Mouse (Mus musculus) embryonic facial prominence, embryonic 12.5 days (tissue): ENCODE results near the gene Zfyve21. TPM values are rescaled to one million over a fixed set of nuclear protein-coding genes. Genes with fewer than 3 reads are reported as not detected.

ENCODE experiments used
- ATAC-seq: fragments of 200-750 bp; cut with Nextera tagmentation; 2 replicates; pipeline ENCODE4 v1.8.0; 2017; ENCODE audit not compliant: insufficient number of reproducible peaks, insufficient read depth, low FRiP score, low TSS enrichment
- H3K27ac ChIP-seq: fragments of 300-500 bp; sonication (generic); 2 replicates; pipeline ENCODE4 v1.5.1; 2016; ENCODE audit warnings: mild to moderate bottlenecking
- H3K27me3 ChIP-seq: fragments of 300-500 bp; sonication (generic); 2 replicates; pipeline ENCODE4 v1.6.1; 2016; ENCODE audit warnings: mild to moderate bottlenecking, moderate library complexity
- H3K36me3 ChIP-seq: fragments of 300-500 bp; sonication (generic); 2 replicates; pipeline ENCODE4 v1.6.1; 2016; ENCODE audit warnings: mild to moderate bottlenecking
- H3K4me1 ChIP-seq: fragments of 300-500 bp; sonication (generic); 2 replicates; pipeline ENCODE4 v1.6.1; 2016
- H3K4me2 ChIP-seq: fragments of 300-500 bp; sonication (generic); replicated peaks from 2 replicates; pipeline ENCODE4 v1.6.1; 2016; ENCODE audit warnings: mild to moderate bottlenecking, moderate library complexity
- H3K4me3 ChIP-seq: fragments of 300-500 bp; sonication (generic); 2 replicates; pipeline ENCODE4 v1.5.1; 2016; ENCODE audit warnings: mild to moderate bottlenecking
- H3K9ac ChIP-seq: fragments of 300-500 bp; sonication (generic); 2 replicates; pipeline ENCODE4 v1.6.1; 2016; ENCODE audit warnings: mild to moderate bottlenecking, moderate library complexity
- H3K9me3 ChIP-seq: fragments of 300-500 bp; sonication (generic); 2 replicates; pipeline ENCODE4 v1.6.1; 2016; ENCODE audit warnings: mild to moderate bottlenecking, moderate library complexity
- WGBS: fragments of 180-500 bp; shearing (Covaris S2); methylation state at CpG from one replicate; pipeline ENCODE4 v1.1.7; 2016; 5-methylcytosine and 5-hydroxymethylcytosine counted together
- polyA plus RNA-seq: library from polyadenylated mRNA; unstranded; fragments of >200 nt; fragmentation: Nextera tagmentation; extraction: Ambion mirVana; gene quantifications from 2 replicates; pipeline ENCODE4 v1.2.1, GENCODE M21; 2016

Zfyve21 gene
- 88.9 and 90.9 TPM in 2 replicates for polyA plus RNA-seq

DNA sequence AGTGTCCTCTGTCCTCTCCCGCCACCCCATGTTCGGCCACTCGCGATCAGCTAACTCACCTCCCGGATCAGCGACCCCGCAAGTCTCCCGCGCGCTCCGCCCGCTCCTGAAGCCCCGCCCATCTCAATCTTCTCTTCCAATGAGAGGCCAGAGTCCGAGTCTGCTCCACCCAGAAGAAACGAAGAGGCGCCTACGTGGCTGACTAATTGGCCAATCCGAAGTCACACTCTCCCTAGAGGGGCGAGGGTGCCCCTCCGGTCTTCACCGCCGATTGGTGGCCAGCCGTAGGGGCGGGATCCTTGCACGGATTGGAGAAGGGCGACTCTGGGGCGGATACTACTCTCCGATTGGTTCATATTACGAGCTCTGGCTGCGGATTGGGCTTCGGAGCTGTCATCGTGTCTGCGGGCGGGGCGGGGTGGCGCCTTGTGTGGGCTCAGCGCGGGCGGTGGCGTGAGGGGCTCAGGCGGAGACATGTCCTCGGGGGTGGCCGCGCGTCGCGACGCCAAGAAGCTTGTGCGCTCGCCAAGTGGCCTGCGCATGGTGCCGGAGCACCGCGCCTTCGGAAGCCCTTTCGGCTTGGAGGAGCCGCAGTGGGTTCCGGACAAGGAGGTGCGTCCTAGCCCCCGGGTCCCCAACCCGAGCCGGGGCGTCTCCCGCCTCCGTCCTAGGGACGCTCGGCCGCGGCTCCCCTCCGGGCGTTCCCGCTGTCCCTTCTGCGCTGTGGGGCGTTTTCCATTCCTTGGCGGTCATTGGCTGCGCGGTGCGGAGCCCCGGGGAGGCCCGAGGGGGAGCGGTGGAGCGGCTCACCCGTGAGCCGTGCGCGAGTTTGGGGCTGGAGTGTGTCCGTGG, at the start of gene Zfyve21, which contains the start of gene Xrcc3:
Zfyve21 (plus strand) TSS at position 405 of the 852 bp plus-strand sequence.
Xrcc3 (minus strand) TSS at position 108 of the 852 bp plus-strand sequence.
- Histone ChIP-seq H3K27ac (peak within 1 kb of the TSS; percentile 91), H3K9ac (peak within 1 kb of the TSS; percentile 82), H3K9me3 (no peaks in the 10 kb centered on the region), H3K36me3 (no peaks in the 10 kb centered on the region), H3K4me2 (peak within 1 kb of the TSS; percentile 86), H3K4me3 (peak within 1 kb of the TSS; percentile 83), H3K4me1 (peaks cover 54% of the 10 kb centered on the region), H3K27me3 (no peaks in the 10 kb centered on the region)
- ATAC-seq, result peak; percentile 99
- under 1% methylated on average over 87 of the region's 87 CpGs for WGBS

DNA sequence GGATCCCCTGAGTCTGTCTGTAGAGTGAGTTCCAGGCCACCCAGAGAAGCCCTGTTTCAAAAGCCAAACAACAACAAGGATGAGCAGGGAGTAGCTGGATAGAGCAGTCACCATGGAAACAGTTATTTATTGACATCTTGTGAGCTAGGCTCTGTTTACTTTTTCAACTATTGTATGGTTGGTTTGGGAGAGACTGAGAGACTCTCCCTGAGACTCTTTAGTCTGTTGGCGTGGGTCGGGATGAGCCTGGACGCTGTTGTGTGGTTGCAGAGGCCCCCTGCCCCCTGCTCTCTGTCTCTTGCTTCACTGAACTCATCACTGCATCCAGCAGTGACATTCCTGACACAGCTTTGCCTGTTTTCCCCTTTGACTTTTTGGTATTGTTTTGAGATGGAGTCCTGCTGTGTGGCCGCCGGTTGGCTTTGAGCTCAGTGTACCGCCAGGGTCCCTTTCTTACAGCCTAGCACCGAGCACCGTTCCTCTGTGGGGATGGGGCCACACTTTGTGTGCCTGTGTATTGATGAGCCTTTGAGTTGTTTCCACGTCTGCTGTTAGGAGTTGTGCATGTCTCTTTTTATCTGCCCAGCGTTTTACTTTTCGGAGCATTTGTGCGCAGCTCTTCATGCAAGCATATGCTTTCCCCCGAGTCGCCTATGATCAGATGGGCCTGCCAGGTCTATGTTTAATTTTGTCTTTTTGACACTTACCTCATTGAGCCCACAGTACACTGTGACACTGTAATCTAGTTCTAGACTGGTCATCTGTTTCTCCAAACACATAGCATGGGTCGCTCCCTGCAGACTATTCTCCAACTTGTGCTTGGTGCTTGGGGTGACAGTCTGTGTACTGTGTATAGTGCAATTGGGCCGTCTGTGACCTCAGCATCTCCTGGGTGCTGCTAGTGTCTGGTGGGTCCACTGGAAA, 47.4 kb upstream of the Zfyve21 start:
- Histone ChIP-seq H3K9me3 (no peaks in the 10 kb centered on the region), H3K4me1 (peaks cover 21% of the 10 kb centered on the region), H3K9ac (no peak overlapping the region), H3K27me3 (no peaks in the 10 kb centered on the region), H3K4me3 (no peak overlapping the region), H3K27ac (no peak overlapping the region), H3K4me2 (no peak overlapping the region), H3K36me3 (peaks cover 11% of the 10 kb centered on the region; the same call in 1 of the 2 replicates)
- no peak for ATAC-seq
- WGBS, result 52% methylated on average over 16 of the region's 16 CpGs

DNA sequence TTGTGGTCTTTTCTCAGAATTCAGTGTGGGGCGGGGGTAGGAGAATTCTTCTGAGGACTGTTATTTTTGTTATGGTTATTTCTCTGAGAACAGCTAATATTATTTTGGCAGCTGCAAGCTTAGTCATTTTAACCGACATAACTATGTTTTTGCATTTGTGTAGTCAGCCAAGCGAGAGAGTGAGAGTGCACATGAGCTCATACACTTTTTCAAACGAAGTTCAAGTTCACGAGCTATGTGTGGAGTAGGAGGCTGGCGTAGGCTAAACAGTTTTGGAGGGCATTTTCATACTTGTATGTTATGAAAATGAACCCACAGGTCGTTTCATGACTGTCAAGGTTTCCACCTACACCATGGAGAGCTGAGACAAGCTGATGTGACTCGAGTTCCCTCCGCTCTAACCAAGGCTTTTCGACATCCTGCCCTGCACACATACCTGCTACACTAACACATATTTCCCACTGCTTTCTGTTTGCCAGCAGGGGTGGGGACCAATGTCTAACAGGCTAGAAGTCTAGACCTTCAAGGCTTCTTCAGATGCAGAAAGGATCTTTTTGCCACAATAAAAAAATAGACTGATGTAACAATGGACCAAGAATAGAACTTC, 45.5 kb upstream of the Zfyve21 start:
- H3K9me3 ChIP-seq, result no peaks in the 10 kb centered on the region
- H3K4me3 ChIP-seq, result no peak overlapping the region
- 94% methylated on average over 10 of the region's 10 CpGs for WGBS
- ATAC-seq, result no peak
- H3K27ac ChIP-seq, result no peak overlapping the region
- no peak overlapping the region for H3K4me2 ChIP-seq
- no peak overlapping the region for H3K9ac ChIP-seq
- peaks cover 18% of the 10 kb centered on the region for H3K36me3 ChIP-seq
- no peaks in the 10 kb centered on the region for H3K27me3 ChIP-seq
- H3K4me1 ChIP-seq, result peaks cover 21% of the 10 kb centered on the region

DNA sequence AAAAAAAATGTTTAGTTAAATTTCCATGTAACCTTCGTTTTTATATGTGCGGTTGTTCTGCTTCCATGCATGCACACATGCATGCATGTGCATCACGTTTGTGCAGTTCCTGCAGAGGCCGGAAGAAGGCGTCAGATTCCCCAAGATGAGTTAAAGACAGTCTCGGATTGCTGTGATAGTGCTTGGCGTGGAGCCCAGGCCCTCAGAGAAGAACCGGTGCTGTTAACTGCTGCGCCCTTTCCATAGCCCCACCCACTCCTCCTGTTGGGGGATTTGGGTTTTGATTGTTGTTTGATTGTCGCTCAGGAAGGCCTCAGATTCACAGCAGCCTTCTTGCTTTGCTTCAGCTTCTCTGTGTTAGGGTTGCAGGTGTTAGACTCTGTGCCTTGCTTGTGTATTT, 44.7 kb upstream of the Zfyve21 start:
- Histone ChIP-seq H3K4me2 (no peak overlapping the region), H3K4me1 (peaks cover 21% of the 10 kb centered on the region), H3K9ac (peak overlapping the region; percentile 19; the same call in 1 of the 2 replicates), H3K36me3 (peaks cover 25% of the 10 kb centered on the region), H3K27me3 (no peaks in the 10 kb centered on the region), H3K27ac (peak overlapping the region; percentile 50; the same call in 1 of the 2 replicates), H3K9me3 (no peaks in the 10 kb centered on the region), H3K4me3 (no peak overlapping the region)
- 44% methylated on average over 10 of the region's 10 CpGs for WGBS
- ATAC-seq, result no peak; the same call in 1 of the 2 replicates

DNA sequence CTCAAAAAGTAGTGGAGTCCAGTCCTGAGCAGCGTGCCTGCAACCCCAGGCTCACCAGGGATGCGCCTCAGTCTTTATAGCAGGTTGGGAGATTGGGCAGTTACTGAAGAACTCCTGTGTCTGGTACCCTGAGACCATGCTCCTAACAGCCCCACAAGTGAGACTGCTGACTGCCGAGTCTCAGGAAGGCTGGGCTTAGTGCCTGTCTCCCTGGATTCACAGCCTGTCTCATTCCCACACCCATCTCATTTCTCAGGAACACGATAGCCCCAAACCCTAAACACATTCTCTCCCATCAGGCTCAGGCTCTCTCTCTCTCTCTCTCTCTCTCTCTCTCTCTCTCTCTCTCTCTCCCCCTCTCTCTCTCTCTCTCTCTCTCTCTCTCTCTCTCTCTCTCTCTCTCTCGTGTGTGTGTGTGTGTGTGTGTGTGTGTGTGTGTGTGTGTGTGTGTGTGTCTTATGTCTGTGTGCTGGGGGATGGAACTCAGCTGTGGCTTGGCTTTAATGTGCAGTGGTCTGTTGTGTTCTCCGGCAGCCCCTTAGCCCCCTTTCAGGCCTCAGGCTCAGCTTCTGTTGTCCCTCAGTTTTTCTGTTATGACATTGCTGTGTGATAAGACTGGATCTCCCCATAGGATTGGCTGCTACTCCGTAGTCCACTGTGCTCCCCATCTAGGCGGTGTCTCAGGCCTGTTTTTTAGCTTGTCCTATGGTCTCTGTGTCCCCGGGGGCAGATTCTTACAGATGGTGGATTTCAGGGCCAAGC, 44.0 kb upstream of the Zfyve21 start:
- Histone ChIP-seq H3K9me3 (no peaks in the 10 kb centered on the region), H3K36me3 (peaks cover 32% of the 10 kb centered on the region), H3K9ac (no peak overlapping the region), H3K4me1 (peaks cover 21% of the 10 kb centered on the region), H3K27me3 (no peaks in the 10 kb centered on the region), H3K4me2 (no peak overlapping the region), H3K4me3 (no peak overlapping the region), H3K27ac (0 out of 2 replicates have a peak overlapping the region, but pooled peaks have one; percentile 50)
- WGBS, result 68% methylated on average over 8 of the region's 9 CpGs
- ATAC-seq, result no peak

DNA sequence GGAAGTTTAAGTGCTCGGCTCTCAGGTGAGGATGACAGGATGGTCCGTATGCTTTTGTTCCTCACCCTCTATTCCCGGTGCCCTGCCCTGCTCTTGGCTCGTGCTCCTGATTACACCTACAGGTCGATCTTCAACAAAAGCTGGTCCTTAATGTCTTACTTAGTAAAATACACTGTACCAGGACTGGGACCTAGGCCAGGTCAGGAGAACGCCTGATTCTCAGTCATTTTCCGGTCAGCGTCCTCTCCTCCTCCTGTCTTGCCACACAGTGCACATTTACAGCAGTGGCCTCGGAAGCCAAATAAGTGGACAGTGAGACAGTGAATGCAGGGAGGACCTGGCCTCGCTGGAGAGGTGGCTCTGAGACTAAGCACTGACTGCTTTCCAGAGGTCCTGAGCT, 43.3 kb upstream of the Zfyve21 start:
- Histone ChIP-seq H3K27ac (no peak overlapping the region), H3K4me1 (peaks cover 20% of the 10 kb centered on the region), H3K27me3 (no peaks in the 10 kb centered on the region), H3K4me2 (no peak overlapping the region), H3K9ac (no peak overlapping the region), H3K4me3 (no peak overlapping the region), H3K9me3 (no peaks in the 10 kb centered on the region), H3K36me3 (peaks cover 39% of the 10 kb centered on the region)
- WGBS, result 91% methylated on average over 10 of the region's 10 CpGs
- no peak for ATAC-seq

DNA sequence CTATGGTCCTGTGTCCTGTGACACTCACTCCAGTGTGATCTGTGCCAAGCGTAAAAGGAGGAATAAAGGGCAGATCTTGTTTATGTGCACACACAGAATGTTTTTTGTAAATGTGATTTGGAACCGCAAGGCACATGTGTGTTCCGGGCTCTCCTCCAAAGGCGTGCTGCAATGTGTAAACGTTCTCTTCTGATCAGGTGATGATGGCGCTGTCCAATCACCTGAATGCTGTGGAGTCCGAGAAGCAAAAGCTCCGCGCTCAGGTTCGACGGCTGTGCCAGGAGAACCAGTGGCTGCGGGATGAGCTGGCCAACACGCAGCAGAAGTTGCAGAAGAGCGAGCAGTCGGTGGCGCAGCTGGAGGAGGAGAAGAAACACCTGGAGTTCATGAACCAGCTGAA, 39.8 kb upstream of the Zfyve21 start:
- 91% methylated on average over 16 of the region's 16 CpGs for WGBS
- H3K9me3 ChIP-seq, result no peaks in the 10 kb centered on the region
- ATAC-seq, result no peak
- no peaks in the 10 kb centered on the region for H3K27me3 ChIP-seq
- peaks cover 72% of the 10 kb centered on the region for H3K36me3 ChIP-seq
- no peak overlapping the region for H3K4me3 ChIP-seq
- peaks cover 7% of the 10 kb centered on the region for H3K4me1 ChIP-seq
- H3K4me2 ChIP-seq, result no peak overlapping the region
- H3K9ac ChIP-seq, result no peak overlapping the region
- no peak overlapping the region for H3K27ac ChIP-seq

DNA sequence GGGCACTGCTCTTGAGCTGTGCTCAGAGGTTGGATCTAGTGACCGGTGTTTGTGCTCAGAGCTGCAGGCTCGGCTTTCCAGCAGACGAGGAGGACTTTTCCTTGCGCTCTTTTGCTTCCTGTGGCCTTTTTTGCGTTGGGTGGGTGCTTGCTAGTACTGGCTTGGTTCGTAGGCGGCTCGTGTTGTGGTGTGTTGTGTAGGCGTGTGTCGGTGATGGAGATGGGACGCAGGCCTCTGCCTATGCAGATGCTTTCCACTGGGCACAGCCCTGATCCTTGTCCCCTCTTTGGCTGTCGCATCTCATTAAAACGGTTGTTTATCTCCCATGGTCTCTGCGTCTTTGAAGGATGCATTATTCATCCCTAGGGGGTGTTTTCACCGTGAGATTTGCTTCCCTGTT, 39.1 kb upstream of the Zfyve21 start:
- peaks cover 79% of the 10 kb centered on the region for H3K36me3 ChIP-seq
- H3K9ac ChIP-seq, result no peak overlapping the region
- H3K27me3 ChIP-seq, result no peaks in the 10 kb centered on the region
- no peak for ATAC-seq
- no peak overlapping the region for H3K4me2 ChIP-seq
- no peak overlapping the region for H3K4me3 ChIP-seq
- H3K9me3 ChIP-seq, result no peaks in the 10 kb centered on the region
- no peak overlapping the region for H3K27ac ChIP-seq
- peaks cover under 1% of the 10 kb centered on the region; the same call in 1 of the 2 replicates for H3K4me1 ChIP-seq
- WGBS, result 82% methylated on average over 15 of the region's 15 CpGs

DNA sequence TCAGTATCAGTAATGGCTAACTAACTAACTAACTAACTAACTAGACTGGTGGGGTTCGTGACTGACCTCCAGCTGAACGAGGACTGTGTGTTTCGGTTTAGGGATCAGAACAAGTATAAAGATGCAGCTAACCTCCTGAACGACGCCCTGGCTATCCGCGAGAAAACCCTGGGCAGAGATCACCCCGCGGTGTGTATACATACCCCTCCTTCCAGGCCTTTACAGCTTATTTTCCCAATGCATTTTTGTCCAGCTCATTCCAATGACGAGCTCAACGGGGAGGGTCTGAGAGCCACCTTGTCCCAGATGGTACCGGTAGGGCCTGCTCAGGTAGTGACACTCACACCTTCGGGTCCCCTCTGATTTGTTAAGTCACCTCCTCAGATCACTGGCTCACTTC, 36.1 kb upstream of the Zfyve21 start:
- H3K9ac ChIP-seq, result no peak overlapping the region
- H3K27me3 ChIP-seq, result no peaks in the 10 kb centered on the region
- no peak overlapping the region for H3K4me2 ChIP-seq
- ATAC-seq, result no peak
- no peaks in the 10 kb centered on the region for H3K9me3 ChIP-seq
- H3K4me1 ChIP-seq, result no peaks in the 10 kb centered on the region
- no peak overlapping the region for H3K27ac ChIP-seq
- no peak overlapping the region for H3K4me3 ChIP-seq
- H3K36me3 ChIP-seq, result peaks cover 97% of the 10 kb centered on the region
- WGBS, result 94% methylated on average over 13 of the region's 13 CpGs

DNA sequence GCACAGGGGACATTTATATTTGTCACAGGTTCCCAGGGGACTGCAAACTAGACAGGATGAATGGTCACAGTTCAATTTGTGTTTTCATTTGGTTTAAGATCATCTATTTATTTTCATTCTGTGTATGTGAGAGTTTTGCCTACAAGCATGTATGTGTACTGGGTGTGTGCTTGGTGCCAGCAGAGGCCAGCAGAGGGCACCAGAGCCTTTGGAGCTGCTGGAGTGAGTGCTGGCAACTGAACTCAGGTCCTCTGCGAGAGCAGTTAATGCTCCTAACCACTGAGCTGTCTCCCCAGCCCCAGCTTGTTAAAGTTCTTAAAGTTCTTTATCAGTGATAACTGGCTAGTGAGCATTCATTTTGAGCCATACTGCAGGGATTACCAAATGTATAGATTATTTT, 34.4 kb upstream of the Zfyve21 start:
- Histone ChIP-seq H3K9ac (no peak overlapping the region), H3K9me3 (no peaks in the 10 kb centered on the region), H3K27me3 (no peaks in the 10 kb centered on the region), H3K4me3 (no peak overlapping the region), H3K36me3 (peaks cover 95% of the 10 kb centered on the region), H3K27ac (no peak overlapping the region), H3K4me1 (no peaks in the 10 kb centered on the region), H3K4me2 (no peak overlapping the region)
- ATAC-seq, result no peak
- 100% methylated on average over 1 of the region's 1 CpGs for WGBS

DNA sequence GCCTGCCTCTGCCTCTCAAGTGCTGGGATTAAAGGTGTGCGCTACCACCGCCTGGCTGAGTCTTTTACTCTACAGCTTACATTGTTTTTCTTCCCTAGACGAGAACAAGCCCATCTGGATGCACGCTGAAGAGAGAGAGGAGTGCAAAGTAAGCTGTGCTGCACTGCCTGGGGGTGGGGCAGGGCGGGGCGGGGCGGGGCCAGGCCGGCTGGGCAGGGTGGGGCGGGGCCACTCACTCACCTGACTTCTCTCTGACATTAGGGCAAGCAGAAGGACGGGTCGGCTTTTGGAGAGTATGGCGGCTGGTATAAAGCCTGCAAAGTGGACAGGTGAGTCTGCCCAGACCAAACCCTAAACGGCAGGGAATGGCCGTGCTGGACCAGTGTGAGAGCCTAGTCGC, 28.8 kb upstream of the Zfyve21 start:
- 75% methylated on average over 15 of the region's 15 CpGs for WGBS
- H3K9ac ChIP-seq, result no peak overlapping the region
- no peaks in the 10 kb centered on the region for H3K9me3 ChIP-seq
- no peak overlapping the region for H3K4me3 ChIP-seq
- H3K27me3 ChIP-seq, result no peaks in the 10 kb centered on the region
- no peak overlapping the region for H3K4me2 ChIP-seq
- peaks cover 95% of the 10 kb centered on the region for H3K36me3 ChIP-seq
- no peak for ATAC-seq
- H3K4me1 ChIP-seq, result no peaks in the 10 kb centered on the region
- no peak overlapping the region for H3K27ac ChIP-seq
